Mouse (Mus musculus) megakaryocyte, adult 5-6 weeks (primary cell): Measurements from ENCODE around the gene Cbfa2t2. TPM values are rescaled to one million over a fixed set of nuclear protein-coding genes. Genes with fewer than 3 reads are reported as not detected.

Experiments used
- total RNA-seq, 2 experiments: library from RNA; stranded (forward) in 1 of 2; stranded (reverse) in 1 of 2; fragments of 153-499, 151-499 nt in 1 of 2; fragments of 221-1000, 200-1000 nt in 1 of 2; gene quantifications; 2 replicates each; pipeline versions ENCODE4 v1.2.3 to v1.2.4; 2015 to 2017

Cbfa2t2 gene
- total RNA-seq, 2 experiments from 2014 or later = 7.5 to 13.7 TPM

Other genes starting within 250 kb of the Cbfa2t2 start
- not detected in 2 replicates for gene Bpifb1, start 245.7 kb upstream of the Cbfa2t2 start, total RNA-seq (2015)
- gene Bpifb1, start 245.7 kb upstream of the Cbfa2t2 start, total RNA-seq (2017) = not detected in 2 replicates
- gene Bpifb5, start 212.7 kb upstream of the Cbfa2t2 start, total RNA-seq (2015) = not detected in 2 replicates
- gene Bpifb5, start 212.7 kb upstream of the Cbfa2t2 start, total RNA-seq (2017) = not detected in 2 replicates
- not detected in 2 replicates for gene Bpifb9a, start 178.6 kb upstream of the Cbfa2t2 start, total RNA-seq (2015)
- not detected in 2 replicates for gene Bpifb9a, start 178.6 kb upstream of the Cbfa2t2 start, total RNA-seq (2017)
- not detected in 2 replicates for gene Bpifb9b, start 129.3 kb upstream of the Cbfa2t2 start, total RNA-seq (2015)
- not detected in 2 replicates for gene Bpifb9b, start 129.3 kb upstream of the Cbfa2t2 start, total RNA-seq (2017)
- 6.5 and 9.8 TPM in 2 replicates for gene Cdk5rap1, start 63.5 kb upstream of the Cbfa2t2 start, total RNA-seq (2015)
- 12.9 and 13.5 TPM in 2 replicates for gene Cdk5rap1, start 63.5 kb upstream of the Cbfa2t2 start, total RNA-seq (2017)
- gene Snta1, start 28.4 kb upstream of the Cbfa2t2 start, total RNA-seq (2015) = 0.22 and 0.62 TPM in 2 replicates
- 1.1 and 1.4 TPM in 2 replicates for gene Snta1, start 28.4 kb upstream of the Cbfa2t2 start, total RNA-seq (2017)
- not detected in 2 replicates for gene 1700003F12Rik, start 110.6 kb downstream of the Cbfa2t2 start, total RNA-seq (2015)
- not detected in 2 replicates for gene 1700003F12Rik, start 110.6 kb downstream of the Cbfa2t2 start, total RNA-seq (2017)
- 0.11 TPM in 1 of 2 replicates, not detected in the other for gene Actl10, start 115.3 kb downstream of the Cbfa2t2 start, total RNA-seq (2015)
- 0.15 TPM in 1 of 2 replicates, not detected in the other for gene Actl10, start 115.3 kb downstream of the Cbfa2t2 start, total RNA-seq (2017)
- 0.78 and 1.6 TPM in 2 replicates for gene Necab3, start 122.4 kb downstream of the Cbfa2t2 start, total RNA-seq (2015)
- 1.8 and 2.2 TPM in 2 replicates for gene Necab3, start 122.4 kb downstream of the Cbfa2t2 start, total RNA-seq (2017)
- gene E2f1, start 133.4 kb downstream of the Cbfa2t2 start, total RNA-seq (2015) = 14.3 and 16.2 TPM in 2 replicates
- gene E2f1, start 133.4 kb downstream of the Cbfa2t2 start, total RNA-seq (2017) = 7.7 and 9.3 TPM in 2 replicates
- gene Pxmp4, start 167.2 kb downstream of the Cbfa2t2 start, total RNA-seq (2015) = 21.9 and 24.2 TPM in 2 replicates
- gene Pxmp4, start 167.2 kb downstream of the Cbfa2t2 start, total RNA-seq (2017) = 24.4 and 27.1 TPM in 2 replicates
- 2.2 and 2.3 TPM in 2 replicates for gene Zfp341, start 176.8 kb downstream of the Cbfa2t2 start, total RNA-seq (2015)
- 1.5 and 1.8 TPM in 2 replicates for gene Zfp341, start 176.8 kb downstream of the Cbfa2t2 start, total RNA-seq (2017)
- 2.7 TPM in 1 of 2 replicates, not detected in the other for gene 4930519P11Rik, start 177.0 kb downstream of the Cbfa2t2 start, total RNA-seq (2015)
- 0.85 TPM in 1 of 2 replicates, not detected in the other for gene 4930519P11Rik, start 177.0 kb downstream of the Cbfa2t2 start, total RNA-seq (2017)
- gene Chmp4b, start 215.2 kb downstream of the Cbfa2t2 start, total RNA-seq (2015) = 117 and 122 TPM in 2 replicates
- 166 and 187 TPM in 2 replicates for gene Chmp4b, start 215.2 kb downstream of the Cbfa2t2 start, total RNA-seq (2017)